Mouse (Mus musculus) urinary bladder, postnatal 10 days (tissue): ENCODE results near the gene Gnb2.

ENCODE experiments used
- DNase-seq: peaks from one replicate; pipeline ENCODE4 v3.0.0; 2022; ENCODE audit warnings: low spot score

Gnb2 gene

DNA sequence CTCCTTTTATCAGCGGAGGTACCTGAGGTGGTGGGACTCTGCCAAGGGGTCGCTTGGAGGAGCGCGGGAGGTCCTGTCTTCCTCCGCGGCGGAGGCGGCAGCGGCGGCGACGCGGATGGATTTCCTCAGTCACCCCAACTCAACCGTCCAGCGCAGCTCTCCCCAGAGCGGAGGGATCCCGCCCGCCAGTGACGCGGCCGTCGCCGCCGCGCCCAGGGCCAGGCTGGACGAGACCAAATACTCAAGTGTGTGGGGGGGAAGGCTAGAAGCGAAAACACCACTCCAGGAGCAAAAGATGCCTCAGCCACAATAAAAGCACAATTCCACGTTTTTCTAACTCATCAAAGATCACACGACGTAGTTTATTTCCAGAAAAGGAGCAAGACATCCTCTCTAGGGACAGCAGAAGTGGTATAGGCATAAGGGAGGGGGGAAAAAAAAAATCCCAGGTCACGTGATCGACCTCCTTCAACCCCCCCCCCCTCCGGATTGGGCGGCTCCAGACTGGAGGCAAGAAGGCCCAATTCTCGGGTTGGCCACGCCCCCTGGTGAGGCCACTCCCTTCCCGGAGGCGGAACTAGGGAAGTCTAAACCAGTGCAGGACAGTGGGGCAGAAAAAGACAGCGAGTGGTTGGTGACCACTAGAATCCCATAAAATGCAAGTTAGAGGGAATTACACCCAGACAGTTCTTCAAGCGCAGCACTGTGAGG lies at the start of gene Gnb2, which contains the start of gene Epo:
Gnb2 (minus strand) TSS at position 394 of the 711 bp plus-strand sequence.
Epo (minus strand) TSS at position 126 of the 711 bp plus-strand sequence.
- peak; percentile 90 for DNase-seq

DNA sequence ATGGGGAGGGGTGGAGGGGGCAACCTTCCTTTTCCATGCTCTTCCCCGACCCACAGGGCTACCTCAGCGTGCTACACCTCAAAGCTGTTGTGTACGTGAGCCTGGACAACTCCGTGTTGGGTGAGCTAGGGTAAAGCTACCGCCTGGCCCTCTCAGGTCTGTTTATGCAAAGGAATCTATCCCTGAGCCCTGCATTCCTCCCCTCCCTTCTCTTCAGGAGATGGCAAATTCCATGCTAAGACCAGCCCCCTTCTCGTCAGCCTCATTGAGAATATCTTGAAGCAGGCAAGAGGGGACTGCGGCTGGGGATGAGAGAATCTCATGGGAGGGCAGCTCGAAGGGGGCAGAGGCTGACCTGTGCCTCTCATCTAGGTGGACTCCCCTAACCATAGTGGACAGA lies 49.4 kb upstream of the Gnb2 start:
- DNase-seq = no peak

DNA sequence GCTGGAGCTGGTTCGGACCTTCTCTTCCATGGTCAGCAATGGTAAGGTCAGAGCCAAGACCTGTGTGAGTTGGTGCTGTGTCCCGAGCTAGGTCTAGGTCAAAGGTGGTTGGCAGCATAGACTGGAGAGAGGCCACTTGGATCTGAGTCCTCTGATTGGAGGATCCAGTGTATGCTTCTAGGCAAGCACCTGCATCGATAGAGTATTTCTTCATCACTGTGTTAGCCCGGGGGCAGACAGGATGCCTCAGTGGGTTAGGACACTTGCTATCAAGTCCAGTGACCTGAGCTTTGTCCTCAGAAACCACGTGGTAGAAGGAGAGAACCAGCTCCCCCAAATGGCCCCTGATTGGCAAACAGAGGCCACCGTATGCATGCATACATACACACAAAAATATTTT lies 46.9 kb upstream of the Gnb2 start:
- DNase-seq = no peak

DNA sequence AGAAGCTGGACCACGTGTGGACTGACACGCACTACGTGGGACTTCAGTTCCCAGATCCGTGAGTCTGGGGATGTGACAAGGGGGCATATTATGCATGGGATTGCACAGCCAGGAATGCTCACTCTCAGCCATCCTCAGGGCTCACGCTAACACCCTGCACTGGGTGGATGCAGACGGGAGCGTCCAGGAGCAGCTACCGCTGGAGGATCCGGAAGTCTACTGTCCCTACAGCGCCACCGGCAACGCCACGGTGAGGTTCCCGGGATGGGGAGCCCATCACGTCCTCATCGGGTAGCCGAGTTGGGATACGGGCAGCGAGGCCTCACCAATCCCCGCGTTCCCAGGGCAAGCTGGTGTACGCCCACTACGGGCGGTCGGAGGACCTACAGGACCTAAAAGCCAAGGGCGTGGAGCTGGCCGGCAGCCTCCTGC lies 41.2 kb upstream of the Gnb2 start:
- DNase-seq = no peak

DNA sequence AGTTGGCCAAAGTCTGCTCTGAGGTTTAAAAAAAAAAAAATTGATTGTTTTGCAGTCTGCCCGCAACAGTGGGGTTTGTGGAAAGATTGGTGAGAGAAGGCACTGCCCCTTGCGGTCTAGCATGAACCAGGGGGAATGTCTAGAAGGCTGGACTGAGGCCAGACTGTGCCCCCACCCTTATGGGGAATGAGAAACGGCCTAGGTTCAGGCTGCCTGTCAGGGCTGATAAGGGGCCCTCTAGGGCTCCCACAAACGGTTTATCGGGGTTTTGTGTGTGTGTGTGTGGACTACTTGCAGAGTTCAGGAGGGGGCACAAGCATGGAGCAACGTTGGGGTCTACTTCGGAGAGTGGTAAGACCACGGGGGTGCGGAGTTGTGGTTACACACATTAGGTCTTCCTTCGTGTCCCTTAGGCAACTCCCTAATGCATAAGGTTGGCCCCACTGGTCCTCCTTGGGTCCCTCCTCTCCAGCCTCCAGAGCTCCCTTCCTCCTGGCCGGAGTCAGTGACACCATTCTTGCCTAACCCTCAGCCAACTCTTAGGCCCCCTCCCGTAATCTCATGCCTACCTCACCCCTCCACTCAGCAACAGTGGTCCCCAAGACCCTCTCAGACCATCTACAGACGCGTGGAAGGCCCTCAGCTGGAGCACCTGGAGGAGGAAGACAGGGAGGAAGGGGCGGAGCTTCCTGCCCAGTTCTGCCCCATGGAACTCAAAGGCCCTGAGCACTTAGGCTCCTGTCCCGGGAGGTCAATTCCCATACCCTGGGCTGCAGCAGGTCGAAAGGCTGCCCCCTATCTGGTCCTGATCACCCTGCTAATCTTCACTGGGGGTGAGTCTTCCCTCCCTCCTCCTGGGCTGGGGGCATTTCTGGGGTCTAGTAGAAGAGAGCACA lies 37.6 kb upstream of the Gnb2 start:
- DNase-seq = no peak

DNA sequence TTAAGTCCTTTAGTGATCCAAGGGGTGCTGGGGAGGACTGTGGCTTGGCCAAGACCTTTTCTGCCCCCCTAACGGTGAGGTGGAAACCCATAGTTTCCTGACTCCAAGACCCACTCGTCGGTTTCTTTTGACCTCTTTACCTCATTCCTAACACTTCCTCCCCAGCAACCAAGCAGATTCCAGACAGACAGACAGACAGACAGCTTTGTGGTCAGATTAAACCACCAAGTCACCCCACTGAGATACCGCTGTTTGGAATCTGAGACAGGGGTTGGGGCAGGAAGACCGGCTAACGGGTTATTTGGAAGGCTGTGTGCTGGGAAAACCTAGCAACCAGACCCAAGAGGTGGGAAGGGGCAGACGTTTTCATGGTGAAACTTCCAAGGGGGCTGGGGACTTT lies 36.9 kb upstream of the Gnb2 start:
- DNase-seq = no peak

DNA sequence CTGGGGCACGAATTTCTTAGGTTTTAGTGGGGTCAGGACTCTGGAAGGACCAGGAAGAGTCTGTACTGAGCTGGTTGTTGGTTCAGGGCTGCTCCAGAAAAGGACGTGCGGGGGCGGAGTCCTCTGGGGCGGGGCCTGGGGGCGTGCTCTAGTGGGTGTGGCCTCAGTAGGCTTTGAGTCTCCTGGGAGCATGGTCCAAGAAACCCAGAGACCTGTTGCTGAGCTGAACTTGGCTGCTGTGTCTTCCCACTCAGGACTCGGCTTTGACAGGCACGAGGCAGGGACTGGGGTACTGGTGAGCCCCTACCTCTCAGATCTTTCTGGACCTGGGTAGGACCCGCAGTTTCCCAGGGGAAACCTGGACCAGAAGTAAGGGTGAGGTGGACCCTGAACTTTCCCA lies 36.4 kb upstream of the Gnb2 start, which contains the start of gene Tfr2:
Tfr2 (plus strand) TSS at position 176 of the 400 bp plus-strand sequence.
- DNase-seq = no peak

DNA sequence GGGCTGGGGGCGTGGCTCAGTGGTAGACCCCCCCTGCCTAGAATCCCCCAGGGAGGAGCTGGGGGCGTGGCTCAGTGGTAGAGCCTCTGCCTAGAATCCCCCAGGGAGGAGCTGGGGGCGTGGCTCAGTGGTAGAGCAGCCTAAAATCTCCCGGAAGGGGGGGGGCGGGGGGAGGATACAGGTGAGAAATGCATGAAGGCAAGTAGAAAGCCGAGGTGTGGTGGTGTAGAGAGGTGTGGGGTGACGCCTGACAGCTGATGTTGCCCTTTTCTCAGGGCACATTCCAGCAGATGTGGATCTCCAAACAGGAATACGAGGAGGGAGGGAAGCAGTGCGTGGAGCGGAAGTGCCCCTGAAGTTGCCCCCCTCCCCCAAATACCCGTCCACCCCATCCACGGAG lies 35.7 kb upstream of the Gnb2 start:
- DNase-seq = no peak

DNA sequence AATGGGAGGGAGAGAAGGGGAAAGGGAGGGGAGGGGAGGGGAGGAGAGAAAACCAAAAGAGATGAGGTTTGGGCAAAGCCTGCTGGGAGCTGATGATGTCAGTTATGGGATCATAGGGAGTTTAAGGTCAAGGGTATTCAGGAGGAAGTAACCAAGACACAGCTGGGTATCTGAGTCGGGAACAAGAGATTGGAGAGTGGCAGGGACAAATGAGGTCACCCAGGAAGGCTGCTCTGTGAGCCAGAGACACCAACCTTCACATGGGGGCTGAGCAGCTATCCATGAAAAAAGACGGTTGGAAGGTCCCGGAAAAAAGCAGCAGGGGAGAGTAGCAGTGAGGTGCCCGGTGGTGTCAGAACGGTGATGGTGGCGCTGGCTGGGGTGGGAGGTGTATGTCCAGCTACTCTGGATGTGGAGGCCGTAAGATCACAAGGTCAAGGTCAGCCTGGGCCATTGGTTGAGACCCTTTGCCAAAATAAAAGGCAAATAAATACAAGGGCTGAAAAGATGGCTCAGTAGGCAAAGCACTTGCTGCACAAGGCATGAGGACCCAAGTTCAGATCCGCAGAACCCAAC lies 35.0 kb upstream of the Gnb2 start:
- no peak for DNase-seq

DNA sequence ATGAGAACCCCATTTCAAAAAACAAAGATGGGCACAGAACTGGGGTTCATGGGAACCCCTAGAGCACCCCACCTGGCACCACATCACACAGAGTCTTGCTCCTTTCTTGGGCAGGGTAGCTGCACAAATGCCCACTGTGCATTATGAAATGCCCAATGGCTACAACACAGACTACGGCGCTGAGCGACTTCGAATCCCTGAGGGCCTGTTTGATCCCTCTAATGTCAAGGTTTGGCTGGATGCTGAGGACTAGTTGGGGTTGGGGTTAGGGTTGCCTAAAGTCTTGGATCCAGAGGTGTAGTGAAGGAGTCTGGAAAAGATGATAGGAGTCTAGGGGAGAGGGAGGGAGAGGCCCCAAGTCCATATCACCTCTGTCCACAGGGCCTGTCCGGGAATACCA lies 33.1 kb upstream of the Gnb2 start:
- no peak for DNase-seq

DNA sequence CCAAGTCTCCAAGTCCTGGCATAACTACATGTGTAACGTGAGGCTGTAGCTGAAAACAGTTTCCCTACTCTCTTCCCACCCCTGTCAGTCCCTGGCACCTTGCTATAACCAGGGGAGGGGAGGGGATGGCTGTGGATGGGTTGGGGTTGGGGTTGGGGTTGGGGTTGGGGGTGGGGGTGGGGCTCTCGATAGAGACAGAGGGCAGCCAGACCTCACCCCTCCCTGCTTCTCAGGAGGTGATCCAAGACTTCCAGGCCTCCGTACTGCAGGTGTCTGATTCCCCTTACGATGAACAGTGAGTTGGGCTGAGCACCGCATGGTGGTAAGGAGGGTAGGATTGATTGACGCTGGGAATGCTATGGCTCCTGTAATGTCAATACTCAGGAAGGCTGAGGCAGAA lies 32.4 kb upstream of the Gnb2 start:
- DNase-seq = no peak

DNA sequence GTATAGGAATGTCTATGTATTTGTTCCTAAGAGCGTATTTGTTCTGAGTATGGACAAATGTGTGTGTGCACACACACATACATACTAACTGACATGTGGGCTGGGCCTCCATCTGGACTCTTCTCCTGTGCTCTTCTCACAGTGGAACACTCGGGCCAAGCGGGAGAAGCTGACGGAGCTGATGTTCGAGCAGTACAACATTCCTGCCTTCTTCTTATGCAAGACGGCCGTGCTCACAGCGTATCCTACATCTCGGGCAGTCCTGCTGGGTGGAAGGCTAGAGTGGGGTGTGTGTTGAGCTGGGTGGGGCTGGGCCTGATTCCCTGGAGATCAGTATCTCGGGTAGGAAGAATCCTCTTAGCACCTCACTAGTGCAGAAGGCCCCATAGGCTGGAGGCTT lies 29.7 kb upstream of the Gnb2 start:
- DNase-seq = no peak

DNA sequence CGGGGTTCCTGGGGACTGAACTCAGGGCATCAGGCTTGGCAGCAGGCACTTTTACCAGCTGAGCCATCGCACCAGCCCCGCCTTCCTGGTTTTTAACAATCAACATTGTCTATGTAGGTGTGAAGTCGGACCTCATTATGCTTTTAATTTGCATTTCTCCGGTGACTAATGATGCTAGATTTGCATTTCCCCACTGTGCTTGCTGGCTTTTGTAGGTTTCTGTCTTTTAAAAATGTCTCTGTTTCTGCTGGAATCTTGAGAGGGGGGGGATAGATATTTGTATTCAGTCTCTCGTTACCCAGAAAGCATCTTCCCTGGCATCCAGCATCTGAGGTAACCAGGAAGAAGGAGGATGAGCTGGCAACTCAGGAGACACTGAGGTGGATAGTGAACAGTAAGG lies 28.2 kb upstream of the Gnb2 start:
- DNase-seq = no peak

DNA sequence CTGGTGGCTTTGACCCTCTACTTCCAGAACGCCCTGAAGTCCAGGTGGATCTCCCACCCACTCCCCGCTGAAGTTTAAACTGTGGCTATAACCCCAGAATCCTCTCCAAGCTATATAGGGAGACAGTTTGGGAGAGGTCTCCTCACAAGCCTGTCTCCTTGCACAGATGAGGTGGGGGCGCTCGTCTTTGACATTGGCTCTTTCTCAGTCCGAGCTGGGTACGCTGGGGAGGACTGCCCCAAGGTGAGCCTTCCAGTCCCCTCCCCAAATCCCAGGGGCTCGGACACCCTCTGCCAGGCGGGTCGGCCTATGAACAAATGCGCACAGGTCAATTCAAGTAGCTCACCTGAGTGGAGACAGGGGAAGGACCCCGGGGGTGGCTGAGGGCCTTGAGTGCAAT lies 20.6 kb upstream of the Gnb2 start:
- DNase-seq = no peak

DNA sequence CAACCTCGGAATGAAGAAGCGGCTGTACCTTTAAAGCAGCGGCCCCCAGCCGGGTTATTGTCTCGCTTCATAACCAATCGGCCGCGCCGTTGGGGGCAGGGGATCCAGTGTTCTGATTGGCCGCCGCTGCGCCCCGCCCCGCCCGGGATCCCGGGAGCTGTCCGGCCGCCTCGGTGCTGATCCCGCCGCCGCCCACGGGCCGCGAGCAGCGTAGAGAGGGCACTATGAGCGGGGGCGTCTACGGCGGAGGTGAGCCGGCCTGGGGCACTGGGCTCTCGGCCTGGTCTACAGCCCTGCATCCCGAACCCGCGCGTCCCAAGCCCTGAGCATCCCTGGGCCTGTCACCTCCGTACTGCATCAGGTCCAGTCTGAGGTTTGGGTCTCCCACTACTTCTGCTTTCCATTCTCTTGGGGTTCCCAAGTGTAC lies 20.1 kb upstream of the Gnb2 start, which contains the start of gene Actl6b:
Actl6b (plus strand) TSS at position 107 of the 427 bp plus-strand sequence.
- no peak for DNase-seq

DNA sequence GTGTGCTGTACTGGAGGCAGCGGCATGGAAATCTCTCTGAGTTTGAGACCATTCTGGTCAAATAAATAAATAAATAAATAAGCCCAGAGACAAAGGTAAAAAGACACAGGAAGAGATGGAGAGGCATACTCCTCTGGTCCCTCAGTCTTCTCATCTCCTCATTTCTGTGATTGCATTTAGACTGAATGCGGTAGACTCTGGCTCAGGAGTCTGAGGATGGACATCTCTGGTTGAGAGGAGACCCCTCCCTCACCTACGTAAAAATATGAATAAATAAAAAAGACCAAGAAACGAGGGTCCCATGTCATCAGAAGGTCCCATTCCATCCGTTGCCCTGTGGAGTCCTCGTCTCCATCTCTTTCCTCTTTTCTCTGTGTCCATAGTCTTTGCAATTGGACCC lies 19.7 kb upstream of the Gnb2 start:
- DNase-seq = no peak

DNA sequence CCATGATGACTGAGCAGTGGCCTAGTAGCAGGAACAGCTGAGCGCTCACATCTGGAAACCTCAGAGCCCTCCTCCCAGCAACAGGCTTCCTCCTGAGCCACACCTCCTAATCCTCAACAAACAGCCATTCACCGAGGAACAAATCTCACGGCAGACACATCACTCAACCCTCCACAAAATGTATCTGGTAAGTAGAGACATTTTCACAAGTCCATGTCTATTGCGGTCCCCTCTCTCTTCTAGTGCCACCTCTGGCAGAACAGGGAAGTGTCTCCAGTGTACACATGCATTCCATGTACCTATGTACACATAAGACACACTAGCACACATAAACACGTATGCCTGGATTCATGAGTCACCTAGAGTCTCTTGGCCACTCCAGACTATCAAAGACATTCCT lies 17.8 kb upstream of the Gnb2 start:
- no peak for DNase-seq

DNA sequence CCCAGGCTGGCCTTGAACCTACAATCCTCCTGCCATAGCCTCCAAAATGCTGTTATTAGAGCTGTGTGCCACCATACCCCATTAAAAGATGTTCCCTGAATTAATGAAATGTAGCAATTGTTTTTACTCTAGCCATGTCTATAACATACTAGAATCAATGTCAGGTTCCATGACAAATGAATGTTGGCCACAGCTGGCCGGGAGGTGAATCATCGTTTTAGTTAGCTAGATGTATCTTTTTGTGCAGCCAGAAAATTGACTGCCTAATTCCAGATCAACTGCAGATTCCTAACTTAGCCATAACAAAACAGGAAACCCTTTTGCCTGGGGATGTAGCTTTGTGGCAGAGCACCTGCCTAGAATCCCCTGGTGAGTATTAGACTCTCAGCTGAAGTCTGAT lies 16.5 kb upstream of the Gnb2 start:
- no peak for DNase-seq

DNA sequence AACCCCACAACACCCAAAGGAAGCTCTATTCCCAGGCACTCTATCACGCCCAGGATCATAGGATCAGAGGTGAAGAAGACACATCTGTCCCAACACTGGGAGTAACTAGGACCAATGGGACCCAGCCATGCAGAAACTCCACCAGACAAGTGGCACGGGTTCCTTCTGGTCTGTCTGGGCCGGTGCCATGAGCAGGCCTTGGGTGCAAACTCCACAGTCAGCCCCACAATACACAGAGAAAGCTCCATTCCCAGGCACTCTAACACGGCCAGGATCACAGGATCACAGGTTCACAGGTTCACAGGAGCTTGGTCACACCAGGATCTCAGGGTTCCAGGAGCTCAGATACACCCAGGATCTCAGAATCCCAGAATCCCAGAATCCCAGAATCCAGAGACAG lies 12.3 kb upstream of the Gnb2 start:
- DNase-seq = no peak

DNA sequence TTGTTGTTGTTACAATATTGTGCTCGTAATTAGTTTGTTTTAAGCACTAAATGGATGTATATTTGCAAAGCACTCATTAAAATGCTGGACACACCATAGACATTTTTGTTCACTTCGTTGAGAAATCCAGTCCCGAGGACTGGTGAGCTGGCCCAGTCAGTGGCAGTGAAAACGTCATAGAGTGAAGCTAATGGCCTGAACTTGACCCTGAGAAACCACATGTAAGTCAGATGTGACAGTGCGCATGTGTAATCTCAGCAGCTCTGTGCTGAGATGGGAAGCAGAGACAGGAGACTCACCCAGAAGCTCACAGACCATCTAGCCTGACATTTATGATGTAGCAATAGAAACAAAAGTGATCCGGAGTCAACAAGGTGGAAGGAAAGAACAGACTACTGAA lies 11.6 kb upstream of the Gnb2 start:
- no peak for DNase-seq

DNA sequence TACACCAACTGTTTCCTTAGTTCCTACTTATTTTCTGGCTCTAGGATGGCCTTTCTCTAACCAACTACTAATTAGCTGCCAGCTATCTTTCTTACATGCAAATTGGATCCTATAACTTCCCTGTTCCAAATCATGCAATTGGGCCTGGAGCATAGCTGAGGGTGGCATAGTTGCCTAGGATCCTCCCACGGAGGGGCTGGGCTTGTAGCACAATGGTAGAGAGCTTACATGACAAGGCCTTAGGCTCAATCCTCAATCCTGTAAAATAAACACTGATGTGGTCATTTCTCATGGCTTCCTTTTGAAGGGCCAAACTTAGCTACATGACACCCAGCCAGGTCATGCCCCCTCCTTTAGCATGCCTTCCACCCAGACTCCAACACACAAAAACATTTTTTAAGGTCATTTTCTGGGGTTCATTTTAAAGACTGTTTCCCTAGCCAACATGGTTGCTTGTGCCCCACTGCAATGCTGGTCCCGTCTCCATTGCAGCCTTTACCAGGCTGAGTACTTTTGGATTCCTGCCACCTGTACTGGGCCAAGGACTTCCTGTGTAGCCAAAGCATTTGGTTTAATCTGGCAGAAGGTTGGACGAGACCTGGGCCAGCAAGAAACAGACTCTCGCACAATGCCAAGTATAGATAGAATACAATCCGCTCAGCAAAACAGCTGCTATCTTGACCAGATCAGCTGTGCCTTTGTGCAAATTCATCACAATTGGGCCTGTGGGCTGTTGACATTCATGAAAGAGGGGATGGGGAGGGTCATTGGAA lies 8.6 kb upstream of the Gnb2 start:
- no peak for DNase-seq

DNA sequence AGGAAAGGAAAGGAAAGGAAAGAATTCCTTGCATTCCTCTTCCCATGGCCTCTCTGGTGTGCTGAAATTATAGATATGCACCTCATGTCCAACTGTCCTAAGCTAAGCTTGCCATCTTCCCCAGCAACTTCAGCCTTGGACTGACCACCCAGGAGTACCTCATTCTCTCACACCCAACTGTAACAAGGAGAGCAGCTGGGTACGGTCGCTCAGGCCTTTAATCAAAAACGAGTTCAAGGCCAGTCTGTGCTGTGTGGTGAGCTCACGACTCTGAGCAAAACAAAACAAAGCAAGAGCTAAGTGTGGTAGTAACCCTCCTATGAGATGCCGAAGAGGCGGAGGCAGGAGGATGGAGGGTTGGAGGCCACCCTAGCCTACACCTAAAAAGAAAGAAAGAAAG lies 7.7 kb upstream of the Gnb2 start:
- no peak for DNase-seq
